Mouse (Mus musculus) midbrain, postnatal 0 days (tissue): ENCODE data around the gene Ostm1. TPM values are rescaled to one million over a fixed set of nuclear protein-coding genes. Genes with fewer than 3 reads are reported as not detected.
A peak's percentile ranks its signal among the peaks of the same experiment; 100 is the strongest.

Experiments used
- ATAC-seq: fragments of 200-750 bp; cut with Nextera tagmentation; 2 replicates; pipeline ENCODE4 v1.8.0; 2017; ENCODE audit warnings: moderate number of reproducible peaks, mild to moderate bottlenecking, moderate TSS enrichment, moderate library complexity; ENCODE audit not compliant: low FRiP score
- DNase-seq: peaks from one replicate; pipeline ENCODE4 v3.0.0-alpha.2; 2015; ENCODE audit warnings: low spot score
- H3K27ac ChIP-seq: fragments of 300-500 bp; sonication (generic); 2 replicates; pipeline ENCODE4 v1.5.1; 2014; ENCODE audit warnings: low read depth, mild to moderate bottlenecking, low read length, mixed read lengths
- H3K27me3 ChIP-seq: fragments of 300-500 bp; sonication (generic); 2 replicates; pipeline ENCODE4 v1.6.1; 2014; ENCODE audit warnings: low read length, control low read depth, mixed read lengths; ENCODE audit not compliant: insufficient read depth
- H3K36me3 ChIP-seq: fragments of 300-500 bp; sonication (generic); 2 replicates; pipeline ENCODE4 v1.6.1; 2014; ENCODE audit warnings: low read length, control low read depth, mixed read lengths; ENCODE audit not compliant: insufficient read depth
- H3K4me1 ChIP-seq: fragments of 300-500 bp; sonication (generic); 2 replicates; pipeline ENCODE4 v1.6.1; 2014; ENCODE audit warnings: mild to moderate bottlenecking, control low read depth, antibody characterized with exemption, low read length, mixed read lengths; ENCODE audit not compliant: insufficient read depth
- H3K4me2 ChIP-seq: fragments of 300-500 bp; sonication (generic); 2 replicates; pipeline ENCODE4 v1.6.1; 2014; ENCODE audit warnings: low read depth, mild to moderate bottlenecking, low read length, mixed read lengths; ENCODE audit not compliant: poor library complexity, severe bottlenecking
- H3K4me3 ChIP-seq: fragments of 300-500 bp; sonication (generic); 2 replicates; pipeline ENCODE4 v1.5.1; 2014; ENCODE audit warnings: low read depth, mild to moderate bottlenecking, low read length, moderate library complexity
- H3K9ac ChIP-seq: fragments of 300-500 bp; sonication (generic); replicated peaks from 2 replicates; pipeline ENCODE4 v1.6.1; 2014; ENCODE audit warnings: mild to moderate bottlenecking, low read length, moderate library complexity, mixed read lengths; ENCODE audit not compliant: poor library complexity, severe bottlenecking
- H3K9me3 ChIP-seq: fragments of 300-500 bp; sonication (generic); 2 replicates; pipeline ENCODE4 v1.6.1; 2016; ENCODE audit warnings: low read length, control low read depth
- CTCF ChIP-seq: IDR thresholded peaks from 2 replicates; pipeline ENCODE4 v1.5.1; 2016; ENCODE audit warnings: antibody characterized with exemption, mild to moderate bottlenecking
- WGBS: fragments of 180-500 bp; shearing (Covaris S2); extraction: QIAGEN DNeasy Blood & Tissue Kit; methylation state at CpG from one replicate; pipeline ENCODE4 v1.1.7; 2014; 5-methylcytosine and 5-hydroxymethylcytosine counted together
- polyA plus RNA-seq: library from polyadenylated mRNA; unstranded; fragments of >200 nt; fragmentation: Nextera tagmentation; extraction: Ambion mirVana; gene quantifications from 2 replicates; pipeline ENCODE4 v1.2.1, GENCODE M21; 2015
- total RNA-seq: library from RNA; depleted of rRNA; stranded (reverse); fragments of >200 nt; gene quantifications from 2 replicates; pipeline ENCODE4 v1.2.3, GENCODE M21; 2014

The Ostm1 gene
- total and polyA plus RNA-seq, 2 experiments from 2014 or later = 40.0 to 46.6 TPM

DNA sequence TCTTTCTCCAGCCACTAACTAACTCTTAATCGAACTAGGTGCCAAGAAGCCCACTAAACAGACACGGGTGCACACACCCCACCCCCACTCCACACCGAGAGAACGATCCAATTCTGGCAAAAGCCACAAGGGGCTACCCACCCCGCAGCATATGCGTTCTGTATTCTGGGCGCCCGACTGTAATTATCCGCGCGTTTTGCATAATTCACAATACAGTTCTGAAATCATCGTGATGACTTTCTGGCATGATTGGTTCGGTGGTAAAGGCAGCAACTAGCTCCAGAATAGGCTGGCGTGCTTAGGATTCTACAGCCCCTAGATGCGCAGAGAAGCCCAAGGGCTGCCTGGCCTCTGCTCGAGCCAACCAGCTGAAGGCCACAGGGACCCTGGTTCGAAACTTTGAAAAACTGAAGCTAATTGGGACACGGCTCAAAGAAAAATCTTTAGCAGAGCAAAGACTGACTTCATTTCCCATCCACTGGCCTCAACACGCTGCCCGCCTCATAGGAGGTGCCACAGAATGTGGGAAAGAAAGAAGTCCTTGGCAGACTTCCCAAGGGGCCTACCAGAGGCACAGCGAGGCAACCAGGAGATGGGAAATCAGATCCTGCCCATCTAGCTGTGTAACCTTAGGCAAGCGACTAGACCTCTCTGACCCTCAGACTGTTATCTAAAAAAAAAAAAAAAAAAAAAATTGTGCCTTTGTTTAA lies 2.1 kb downstream of the Ostm1 start:
- DNase-seq = no peak
- no peak overlapping the region for H3K4me2 ChIP-seq

DNA sequence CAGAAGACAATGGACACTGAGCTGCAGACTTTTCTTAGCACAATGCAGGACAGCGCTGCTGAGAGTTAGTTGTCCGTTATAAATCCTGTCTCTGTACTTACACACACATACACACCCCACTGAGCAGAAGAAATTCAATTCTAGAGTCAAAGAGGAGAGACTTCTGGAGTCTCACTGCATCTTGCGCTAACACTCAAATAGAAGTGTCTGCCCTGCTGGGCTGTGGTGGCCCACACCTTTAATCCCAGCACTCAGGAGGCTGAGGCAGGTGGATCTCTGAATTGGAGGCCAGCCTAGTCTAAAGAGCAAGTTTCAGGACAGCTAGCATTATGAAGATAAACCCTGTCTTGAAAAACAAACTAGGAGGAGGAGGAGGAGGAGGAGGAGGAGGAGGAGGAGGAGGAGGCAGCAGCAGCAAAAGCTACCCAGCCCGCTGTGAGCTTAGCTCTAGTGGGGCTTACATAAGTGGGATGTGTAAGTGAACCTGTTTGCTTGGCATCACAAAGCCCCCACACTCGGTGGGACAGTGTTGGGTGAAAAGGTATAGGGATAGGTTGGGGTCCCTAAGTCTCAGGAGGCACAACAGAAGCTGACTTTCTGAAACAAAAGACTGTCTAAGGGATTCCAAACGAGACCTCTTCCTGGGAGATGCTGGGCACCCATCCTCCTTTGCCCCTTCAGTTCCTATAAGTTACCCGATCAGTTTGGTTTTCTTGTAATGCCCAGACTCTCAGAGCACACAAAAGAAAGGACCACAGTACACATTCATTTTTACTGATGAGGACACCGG lies 4.5 kb downstream of the Ostm1 start:
- WGBS = 32% methylated on average over 8 of the region's 8 CpGs
- TF ChIP-seq CTCF = no peak
- no peak overlapping the region for H3K9ac ChIP-seq
- no peak overlapping the region for H3K27ac ChIP-seq
- no peaks in the 10 kb centered on the region for H3K9me3 ChIP-seq
- no peak overlapping the region for H3K4me2 ChIP-seq
- no peaks in the 10 kb centered on the region for H3K36me3 ChIP-seq
- no peak for DNase-seq
- peaks cover 80% of the 10 kb centered on the region for H3K27me3 ChIP-seq
- H3K4me1 ChIP-seq = no peaks in the 10 kb centered on the region
- no peak for ATAC-seq
- H3K4me3 ChIP-seq = no peak overlapping the region

More for the DNA sequence above, 2.1 kb downstream of the Ostm1 start:
- H3K27me3 ChIP-seq = peaks cover 63% of the 10 kb centered on the region
- no peak overlapping the region for H3K9ac ChIP-seq
- H3K36me3 ChIP-seq = no peaks in the 10 kb centered on the region
- TF ChIP-seq CTCF = no peak
- H3K9me3 ChIP-seq = no peaks in the 10 kb centered on the region
- H3K4me1 ChIP-seq = no peaks in the 10 kb centered on the region
- H3K4me3 ChIP-seq = no peak overlapping the region
- 13% methylated on average over 22 of the region's 22 CpGs for WGBS
- ATAC-seq = no peak
- H3K27ac ChIP-seq = no peak overlapping the region

DNA sequence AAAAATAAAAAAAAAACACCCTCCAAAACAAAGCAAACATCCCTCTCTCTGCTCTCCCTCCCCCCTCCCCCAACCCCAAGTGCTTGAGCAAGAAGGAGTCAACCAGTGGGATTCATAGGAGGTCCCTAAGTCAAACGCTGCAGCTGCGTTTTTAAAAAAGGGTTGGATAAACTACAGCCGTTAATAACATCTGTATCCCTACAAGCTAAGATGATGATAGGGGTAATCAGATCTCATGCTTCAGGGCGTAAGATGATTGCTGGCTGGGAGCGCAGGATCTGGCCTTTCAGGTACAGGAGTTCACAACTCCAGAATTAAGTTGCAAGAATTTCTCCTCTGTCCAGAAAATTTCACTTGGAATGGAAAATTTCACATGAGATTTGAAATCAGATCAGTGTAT lies 5.9 kb downstream of the Ostm1 start:
- Histone ChIP-seq H3K4me3 (no peak overlapping the region), H3K36me3 (no peaks in the 10 kb centered on the region), H3K27me3 (peaks cover 82% of the 10 kb centered on the region), H3K9ac (no peak overlapping the region), H3K4me2 (no peak overlapping the region), H3K9me3 (no peaks in the 10 kb centered on the region), H3K4me1 (no peaks in the 10 kb centered on the region), H3K27ac (no peak overlapping the region)
- ATAC-seq = no peak
- 19% methylated on average over 5 of the region's 5 CpGs for WGBS
- DNase-seq = no peak
- TF ChIP-seq CTCF = no peak

DNA sequence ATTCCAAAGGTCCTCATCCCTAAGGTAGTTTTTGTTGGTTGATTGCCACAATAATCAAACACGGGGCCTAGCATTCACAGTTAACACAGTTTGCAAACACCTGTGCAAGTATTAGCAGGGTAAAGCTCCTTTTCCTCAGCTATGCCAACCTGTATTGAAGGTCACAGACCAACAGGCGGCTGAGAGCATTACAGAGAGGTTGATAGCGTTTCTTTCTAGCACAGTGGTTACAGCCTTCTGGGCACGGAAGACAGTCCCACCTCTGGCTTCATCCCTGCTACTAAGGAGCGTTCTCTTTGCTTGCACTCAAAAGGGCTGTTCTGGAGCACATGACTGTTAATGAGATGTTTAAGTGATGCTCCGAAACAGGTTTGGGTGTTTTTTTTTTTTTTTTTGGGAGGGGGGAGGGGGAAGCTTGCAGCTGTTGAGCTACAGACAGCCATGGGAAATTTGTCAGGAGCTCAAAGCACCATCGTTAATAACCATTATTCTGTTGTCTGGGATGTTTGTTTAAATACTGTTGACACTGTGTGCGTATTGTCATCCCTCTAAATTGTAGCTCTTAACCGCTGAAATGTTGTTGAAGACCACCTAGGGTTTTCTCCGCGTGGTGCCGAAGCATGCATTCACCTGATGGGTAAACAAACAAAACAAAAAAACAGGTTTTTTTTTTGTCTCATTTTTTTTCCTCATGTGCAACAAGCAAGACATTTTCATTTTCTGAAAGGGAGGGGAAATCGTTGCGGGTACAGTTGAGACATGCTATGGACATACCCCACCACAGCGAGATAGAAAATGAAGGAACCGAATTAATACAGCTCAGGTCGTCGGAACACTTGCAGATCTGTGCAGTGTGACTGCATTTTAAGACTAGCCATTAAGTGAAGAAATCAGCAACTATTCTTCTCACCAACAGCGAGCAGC lies 6.9 kb downstream of the Ostm1 start:
- no peak overlapping the region for H3K4me3 ChIP-seq
- TF ChIP-seq CTCF = no peak
- peaks cover 78% of the 10 kb centered on the region for H3K27me3 ChIP-seq
- DNase-seq (no peak), ATAC-seq (no peak)
- H3K27ac ChIP-seq = no peak overlapping the region
- H3K4me2 ChIP-seq = no peak overlapping the region
- 8% methylated on average over 19 of the region's 19 CpGs for WGBS
- H3K36me3 ChIP-seq = no peaks in the 10 kb centered on the region
- no peaks in the 10 kb centered on the region for H3K4me1 ChIP-seq
- no peak overlapping the region for H3K9ac ChIP-seq
- no peaks in the 10 kb centered on the region for H3K9me3 ChIP-seq

DNA sequence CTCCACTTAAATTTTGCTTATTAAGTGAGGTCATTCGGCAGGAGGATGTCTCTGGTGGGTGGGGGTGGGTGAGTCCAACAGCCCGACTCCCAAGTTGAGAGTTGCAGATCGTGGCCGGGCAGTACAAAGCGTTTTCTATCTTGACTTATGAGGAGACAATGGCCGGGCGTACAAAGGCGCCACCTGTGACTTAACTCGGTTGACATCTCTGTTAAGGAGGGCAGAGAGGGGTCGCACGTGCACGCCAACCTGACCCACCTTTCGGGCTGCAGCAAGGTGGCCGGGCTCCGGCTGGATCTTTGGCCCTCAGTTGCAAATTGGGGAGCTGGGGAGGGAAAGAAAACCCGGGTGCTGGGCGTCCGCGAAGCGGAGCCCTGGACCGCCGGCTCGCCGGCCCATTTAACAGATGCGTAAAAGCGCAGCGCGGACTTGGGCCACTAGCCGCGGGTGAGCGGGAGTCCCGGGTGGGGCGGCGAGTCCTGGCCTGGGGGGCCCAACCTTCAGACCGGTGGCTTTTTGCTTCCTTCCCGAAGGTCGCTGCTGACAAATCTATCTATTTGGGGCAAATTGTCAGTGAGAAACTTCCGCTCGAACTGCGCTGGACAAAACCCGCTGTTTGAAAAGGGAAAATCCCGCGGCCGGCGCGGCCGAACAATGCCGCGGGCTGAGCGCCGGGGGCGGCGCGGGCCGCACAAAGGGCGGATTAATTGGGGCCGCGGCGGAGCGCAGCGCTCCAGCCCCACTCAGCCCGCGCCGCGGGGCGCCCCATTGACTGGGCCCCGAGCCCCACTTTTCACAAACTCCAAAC lies 7.8 kb downstream of the Ostm1 start:
- ATAC-seq (no peak), DNase-seq (no peak)
- H3K27ac ChIP-seq = no peak overlapping the region
- H3K9ac ChIP-seq = no peak overlapping the region
- H3K36me3 ChIP-seq = no peaks in the 10 kb centered on the region
- H3K4me2 ChIP-seq = peak overlapping the region; percentile 43
- no peak for TF ChIP-seq CTCF
- 1% methylated on average over 67 of the region's 67 CpGs for WGBS
- H3K4me1 ChIP-seq = no peaks in the 10 kb centered on the region
- peak overlapping the region; percentile 24; the same call in 1 of the 2 replicates for H3K4me3 ChIP-seq
- H3K9me3 ChIP-seq = no peaks in the 10 kb centered on the region
- peaks cover 72% of the 10 kb centered on the region for H3K27me3 ChIP-seq
